Mouse (Mus musculus): ENCODE measurements at regions not wholly inside any gene's neighbourhood (a gene's known extent, or its start where the extent isn't known, plus 50 kb on each side); places are given as distances from the start of the nearest gene placed in this dataset.
A peak's percentile ranks its signal among the peaks of the same experiment; 100 is the strongest.

DNA sequence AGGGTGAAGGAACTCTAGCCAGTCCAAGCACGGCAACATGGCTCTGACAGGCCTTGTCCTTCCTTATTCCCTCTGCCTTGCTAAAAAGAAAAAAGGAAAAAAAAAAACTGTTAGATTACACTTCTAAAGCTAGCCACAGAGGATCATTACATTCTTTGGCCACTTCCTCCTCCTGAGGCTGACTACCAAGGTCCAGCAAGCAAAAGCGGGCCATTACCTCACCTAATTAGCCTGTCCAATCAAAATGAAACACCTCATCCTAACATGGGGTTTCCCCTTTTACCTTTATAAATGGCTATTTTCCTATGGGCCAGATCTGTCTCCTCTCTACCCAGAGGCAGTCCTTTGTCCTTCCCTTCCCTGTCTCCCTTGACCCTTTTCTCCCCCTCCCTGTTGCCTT is 102.2 kb downstream of the Pih1h3b start:
- no peak for DNase-seq (ENCODE audit: low spot score in 2 of 2)

- DNase-seq (ENCODE audit: low spot score in 2 of 2) = no peak
These were observed 103.3 kb downstream of the Pih1h3b start for GRCm38 (mm10) chrX:140165966-140166365.

GRCm38 (mm10) chrX:140179850-140180249 is 117.2 kb downstream of the Pih1h3b start:
- no peak for DNase-seq (ENCODE audit: low spot score in 2 of 2)

- peak in 1 of 2 experiments; percentile 16 for DNase-seq (ENCODE audit: low spot score in 2 of 2)
These were observed 120.3 kb downstream of the Pih1h3b start for GRCm38 (mm10) chrX:140183003-140183402.

- no peak for DNase-seq (ENCODE audit: low spot score in 2 of 2)
These were observed 138.4 kb upstream of the Frmpd3 start for GRCm38 (mm10) chrX:140203676-140204075.

- no peak for DNase-seq (ENCODE audit: low spot score in 2 of 2)
These were observed 133.3 kb upstream of the Frmpd3 start for GRCm38 (mm10) chrX:140208791-140209190.

- DNase-seq (ENCODE audit: low spot score in 2 of 2) = no peak
These were observed 129.3 kb upstream of the Frmpd3 start for GRCm38 (mm10) chrX:140212644-140213361.

DNA sequence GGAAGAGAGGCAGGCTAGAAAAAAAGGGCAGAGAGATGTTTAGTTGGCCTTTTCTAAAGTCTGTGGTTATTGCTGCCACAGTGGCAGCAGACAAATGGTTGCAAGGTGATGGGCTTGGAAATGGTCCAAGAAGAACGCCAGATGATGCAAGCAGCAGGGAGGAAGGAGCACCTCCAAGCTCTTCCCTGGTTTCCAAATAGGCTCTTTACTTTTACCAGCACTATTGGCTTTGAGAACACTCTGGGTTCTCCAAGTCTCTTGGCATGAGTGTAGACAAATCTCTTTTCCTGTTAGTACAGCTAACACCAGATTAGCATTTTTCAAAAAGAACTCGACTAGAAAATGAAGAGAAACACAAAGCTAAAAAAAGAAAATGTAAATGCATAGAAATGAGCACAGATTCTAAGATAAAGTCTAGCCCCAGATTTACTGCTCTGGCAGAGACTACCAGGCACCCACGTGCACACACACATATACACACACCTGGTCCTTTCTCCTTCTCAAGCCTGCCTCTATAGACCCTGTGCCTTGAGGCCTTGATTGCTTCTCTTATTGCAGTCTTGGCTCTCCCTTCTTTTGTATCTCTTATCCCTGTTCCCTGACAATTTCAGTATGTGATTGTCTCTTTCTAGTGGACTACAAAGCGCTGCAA is 127.7 kb upstream of the Frmpd3 start:
- DNase-seq (ENCODE audit: low spot score in 2 of 2) = no peak

- DNase-seq (ENCODE audit: low spot score in 2 of 2) = no peak
These were observed 86.3 kb upstream of the Frmpd3 start for GRCm38 (mm10) chrX:140255790-140256189.

DNA sequence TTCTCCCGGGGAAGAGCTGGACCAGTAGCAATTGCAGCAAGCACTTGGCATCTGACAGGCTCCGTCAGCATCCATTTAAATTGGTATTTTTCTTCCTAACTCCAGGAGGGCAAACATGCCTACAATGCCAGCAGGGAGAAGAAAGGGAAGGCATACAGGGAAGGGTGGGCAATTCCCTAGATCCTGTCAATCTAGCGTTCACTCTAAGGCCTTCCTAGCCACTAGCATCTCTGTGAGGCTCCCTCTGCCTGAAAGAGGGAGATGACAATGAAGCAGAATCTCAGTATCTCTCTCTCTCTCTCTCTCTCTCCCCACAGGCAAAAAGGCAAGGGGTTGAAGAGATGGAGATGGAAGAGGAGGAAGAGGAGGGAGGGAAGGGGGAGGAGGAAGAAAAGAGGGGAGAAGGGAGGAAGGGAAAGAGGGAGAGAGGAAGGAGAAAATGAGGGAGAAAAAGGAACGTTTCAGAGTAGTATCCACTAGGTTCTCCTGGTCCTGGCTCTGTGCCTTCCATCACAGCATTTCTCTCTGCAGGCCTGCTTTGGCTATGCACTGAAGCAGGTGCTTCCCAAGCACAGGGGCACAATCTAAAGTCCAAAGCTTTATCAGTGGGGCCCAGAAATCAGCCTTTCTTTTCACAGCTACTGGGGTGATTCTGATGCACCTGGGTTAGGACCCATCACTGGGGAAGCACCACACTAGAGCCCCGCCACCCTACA is 72.2 kb upstream of the Frmpd3 start:
- DNase-seq (ENCODE audit: low spot score in 2 of 2) = no peak

GRCm38 (mm10) chrX:140277327-140277947 is 64.6 kb upstream of the Frmpd3 start:
- DNase-seq (ENCODE audit: low spot score in 2 of 2) = no peak

DNA sequence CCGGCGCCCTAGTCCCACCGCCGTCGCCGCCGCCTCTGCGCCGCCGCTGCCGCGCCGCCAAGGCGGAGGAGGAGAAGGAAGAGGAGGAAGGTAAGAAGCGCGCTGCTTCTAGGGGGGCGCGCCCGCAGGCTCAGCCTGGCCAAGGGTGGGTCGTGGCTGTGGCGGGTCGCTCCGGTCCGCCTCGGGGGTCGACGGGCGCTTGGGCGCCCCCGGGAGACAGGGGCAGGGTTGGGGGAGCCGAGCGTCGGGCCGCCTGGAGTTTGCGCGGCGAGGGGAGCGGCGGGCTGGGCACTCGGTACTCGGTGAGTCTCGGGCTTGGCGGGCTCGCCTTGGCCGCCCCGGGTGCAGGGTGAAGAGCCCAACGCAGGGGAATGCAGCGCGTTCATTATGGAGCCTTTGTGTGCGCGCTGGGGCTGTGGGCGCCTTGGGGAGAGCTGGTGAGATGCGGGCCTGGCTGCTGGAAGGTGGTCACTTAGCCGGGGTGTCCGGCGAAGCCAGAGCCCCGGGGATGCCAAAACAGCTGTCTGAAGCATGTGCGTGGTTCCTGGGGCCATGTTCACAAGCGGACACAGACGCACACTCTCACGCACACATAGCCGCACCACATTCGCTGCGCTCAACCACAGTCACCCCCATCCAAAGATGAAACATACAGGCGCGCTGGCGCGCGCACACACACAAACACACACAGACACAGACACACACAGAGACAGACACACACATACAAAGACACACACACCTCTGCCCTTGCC is 63.9 kb upstream of the Frmpd3 start:
- DNase-seq (ENCODE audit: low spot score in 2 of 2) = no peak

- DNase-seq (ENCODE audit: low spot score in 2 of 2) = no peak
These were observed 62.8 kb upstream of the Frmpd3 start for GRCm38 (mm10) chrX:140279266-140279665.

- DNase-seq (ENCODE audit: low spot score in 2 of 2) = no peak
These were observed 62.0 kb upstream of the Frmpd3 start for GRCm38 (mm10) chrX:140280016-140280415.
